Mouse (Mus musculus) MEL (cell line): ENCODE results near the gene Ankrd39. TPM values are rescaled to one million over a fixed set of nuclear protein-coding genes. Genes with fewer than 3 reads are reported as not detected.

ENCODE experiments used
- DNase-seq: peaks from one replicate; pipeline ENCODE4 v3.0.0; 2011; ENCODE audit warnings: low read depth, low spot score
- H3K27ac ChIP-seq: 2 replicates; pipeline ENCODE4 v1.5.1; 2012; ENCODE audit warnings: low read depth, mild to moderate bottlenecking, control low read depth, low read length, moderate library complexity; ENCODE audit not compliant: control insufficient read depth
- H3K27me3 ChIP-seq, 2 experiments: fragments of 150-350 bp in 1 of 2; sonication (generic) in 1 of 2; 2 replicates each; pipeline ENCODE4 v1.6.1; 2012; ENCODE audit warnings: low read length in 2 of 2, mild to moderate bottlenecking in 2 of 2, improper control_type of control experiment in 1 of 2, moderate library complexity in 1 of 2; ENCODE audit not compliant: insufficient read depth in 2 of 2, control insufficient read depth in 1 of 2
- H3K36me3 ChIP-seq, 2 experiments: 2 replicates each; pipeline ENCODE4 v1.6.1; 2012 to 2014; ENCODE audit warnings: low read length in 2 of 2, improper control_type of control experiment in 1 of 2, inconsistent platforms in 1 of 2, mild to moderate bottlenecking in 1 of 2; ENCODE audit not compliant: insufficient read depth in 2 of 2, control insufficient read depth in 1 of 2
- H3K4me1 ChIP-seq, 2 experiments: fragments of 150-350 bp in 1 of 2; sonication (generic) in 1 of 2; 2 replicates each; pipeline ENCODE4 v1.6.1; 2012; ENCODE audit warnings: low read length in 2 of 2, improper control_type of control experiment in 1 of 2, mild to moderate bottlenecking in 1 of 2; ENCODE audit not compliant: insufficient read depth in 2 of 2, control insufficient read depth in 1 of 2
- H3K4me3 ChIP-seq, 2 experiments: fragments of 150-350 bp in 1 of 2; sonication (generic) in 1 of 2; 2 replicates each; pipeline ENCODE4 v1.5.1; 2012; ENCODE audit warnings: low read depth in 2 of 2, low read length in 2 of 2, mild to moderate bottlenecking in 2 of 2, moderate library complexity in 2 of 2, control low read depth in 1 of 2, improper control_type of control experiment in 1 of 2; ENCODE audit not compliant: control insufficient read depth in 1 of 2, insufficient read depth in 1 of 2
- H3K79me2 ChIP-seq: 2 replicates; pipeline ENCODE4 v1.6.1; 2012; ENCODE audit warnings: mild to moderate bottlenecking, low read length, moderate library complexity; ENCODE audit not compliant: control insufficient read depth, poor library complexity, insufficient read depth
- H3K9ac ChIP-seq: 2 replicates; pipeline ENCODE4 v1.6.1; 2012; ENCODE audit warnings: low read depth, mild to moderate bottlenecking, control low read depth, low read length, moderate library complexity; ENCODE audit not compliant: control insufficient read depth, poor library complexity, severe bottlenecking
- H3K9me3 ChIP-seq: fragments of 150-350 bp; sonication (generic); replicated peaks from 2 replicates; pipeline ENCODE4 v1.6.1; 2012; ENCODE audit warnings: mild to moderate bottlenecking, low read length, improper control_type of control experiment, moderate library complexity; ENCODE audit not compliant: insufficient read depth
- BHLHE40 ChIP-seq: IDR thresholded peaks from 2 replicates; pipeline ENCODE4 v1.6.1; 2012; ENCODE audit warnings: low read depth, mild to moderate bottlenecking, inconsistent platforms, low read length, improper control_type of control experiment, borderline replicate concordance
- CHD1 ChIP-seq: IDR thresholded peaks from 2 replicates; pipeline ENCODE4 v1.6.1; 2012; ENCODE audit warnings: low read depth, mild to moderate bottlenecking, inconsistent platforms, low read length, improper control_type of control experiment
- CHD2 ChIP-seq: IDR thresholded peaks from 2 replicates; pipeline ENCODE4 v1.6.1; 2011; ENCODE audit warnings: low read length, improper control_type of control experiment
- CTCF ChIP-seq, 3 experiments: IDR thresholded peaks in 2 of 3; conservative IDR thresholded peaks in 1 of 3; 2 replicates each; pipeline ENCODE4 v1.5.1; 2011 to 2012; ENCODE audit warnings: low read length in 3 of 3, low read depth in 2 of 3, mild to moderate bottlenecking in 2 of 3, improper control_type of control experiment in 1 of 3, inconsistent platforms in 1 of 3, mixed read lengths in 1 of 3, moderate library complexity in 1 of 3; ENCODE audit not compliant: control insufficient read depth in 1 of 3, insufficient read depth in 1 of 3, poor library complexity in 1 of 3, severe bottlenecking in 1 of 3
- E2F4 ChIP-seq: IDR thresholded peaks from 2 replicates; pipeline ENCODE4 v1.6.1; 2011; ENCODE audit warnings: low read depth, low read length, improper control_type of control experiment, borderline replicate concordance
- ELF1 ChIP-seq: IDR thresholded peaks from 2 replicates; pipeline ENCODE4 v1.6.1; 2014; ENCODE audit warnings: low read depth, mild to moderate bottlenecking, inconsistent platforms, low read length, improper control_type of control experiment, moderate library complexity
- EP300 ChIP-seq, 2 experiments: IDR thresholded peaks; 2 replicates each; pipeline ENCODE4 v1.6.1; 2011; ENCODE audit warnings: improper control_type of control experiment in 2 of 2, low read length in 2 of 2, low read depth in 1 of 2, mild to moderate bottlenecking in 1 of 2
- GABPA ChIP-seq: IDR thresholded peaks from 2 replicates; pipeline ENCODE4 v1.6.1; 2012; ENCODE audit warnings: low read depth, mild to moderate bottlenecking, inconsistent platforms, low read length, improper control_type of control experiment, moderate library complexity
- HCFC1 ChIP-seq: IDR thresholded peaks from 2 replicates; pipeline ENCODE4 v1.6.1; 2012; ENCODE audit warnings: low read depth, mild to moderate bottlenecking, inconsistent platforms, low read length, improper control_type of control experiment, moderate library complexity
- JUND ChIP-seq: IDR thresholded peaks from 2 replicates; pipeline ENCODE4 v1.6.1; 2011; ENCODE audit warnings: low read depth, mild to moderate bottlenecking, improper control_type of control experiment, low read length
- MAFK ChIP-seq: IDR thresholded peaks from 2 replicates; pipeline ENCODE4 v1.6.1; 2011; ENCODE audit warnings: low read depth, mild to moderate bottlenecking, low read length, improper control_type of control experiment, borderline replicate concordance
- MAX ChIP-seq: IDR thresholded peaks from 2 replicates; pipeline ENCODE4 v1.6.1; 2011; ENCODE audit warnings: low read length, improper control_type of control experiment
- MAZ ChIP-seq: IDR thresholded peaks from 2 replicates; pipeline ENCODE4 v1.6.1; 2012; ENCODE audit warnings: low read depth, mild to moderate bottlenecking, inconsistent platforms, low read length, improper control_type of control experiment
- MXI1 ChIP-seq: IDR thresholded peaks from 2 replicates; pipeline ENCODE4 v1.6.1; 2011; ENCODE audit warnings: mild to moderate bottlenecking, low read depth, low read length, improper control_type of control experiment
- POLR2A ChIP-seq, 2 experiments: IDR thresholded peaks; 2 replicates each; pipeline ENCODE4 v1.6.1; 2011 to 2012; ENCODE audit warnings: low read length in 2 of 2, mild to moderate bottlenecking in 2 of 2, control low read depth in 1 of 2, improper control_type of control experiment in 1 of 2, low read depth in 1 of 2, moderate library complexity in 1 of 2; ENCODE audit not compliant: control insufficient read depth in 1 of 2, insufficient read depth in 1 of 2, poor library complexity in 1 of 2
- POLR2AphosphoS5 ChIP-seq: IDR thresholded peaks from 2 replicates; pipeline ENCODE4 v1.6.1; 2012; ENCODE audit warnings: low read depth, borderline replicate concordance, mild to moderate bottlenecking, inconsistent platforms, low read length, moderate library complexity, mixed read lengths
- SIN3A ChIP-seq: IDR thresholded peaks from 2 replicates; pipeline ENCODE4 v1.6.1; 2012; ENCODE audit warnings: low read length, improper control_type of control experiment, inconsistent platforms
- TBP ChIP-seq: IDR thresholded peaks from 2 replicates; pipeline ENCODE4 v1.8.0; 2011; ENCODE audit warnings: low read depth, low read length, improper control_type of control experiment
- UBTF ChIP-seq: IDR thresholded peaks from 2 replicates; pipeline ENCODE4 v1.6.1; 2012; ENCODE audit warnings: low read depth, mild to moderate bottlenecking, inconsistent platforms, low read length, improper control_type of control experiment, moderate library complexity, borderline replicate concordance; ENCODE audit not compliant: insufficient read depth
- ZC3H11A ChIP-seq: IDR thresholded peaks from 2 replicates; pipeline ENCODE4 v1.6.1; 2012; ENCODE audit warnings: low read depth, mild to moderate bottlenecking, inconsistent platforms, low read length, improper control_type of control experiment
- ZNF384 ChIP-seq: IDR thresholded peaks from 2 replicates; pipeline ENCODE4 v1.6.1; 2012; ENCODE audit warnings: low read depth, mild to moderate bottlenecking, inconsistent platforms, low read length, improper control_type of control experiment
- polyA plus RNA-seq, 2 experiments: library from polyadenylated mRNA; stranded (reverse) in 1 of 2; unstranded in 1 of 2; fragments of >175 nt in 1 of 2; fragments of >200 nt in 1 of 2; gene quantifications; 2 replicates each; pipeline versions ENCODE4 v1.2.1 to v1.2.4; 2012; ENCODE audit warnings: low replicate concordance in 2 of 2, low read depth in 1 of 2; ENCODE audit not compliant: insufficient read length in 2 of 2, insufficient read depth in 1 of 2, missing spikeins in 1 of 2
- total RNA-seq: library from RNA; depleted of rRNA; stranded (reverse); fragments of 300-350 nt; gene quantifications from 2 replicates; pipeline ENCODE4 v1.2.3, GENCODE M21; 2012

The Ankrd39 gene
- total and polyA plus RNA-seq, 3 experiments, result 9.7 to 14.4 TPM; not detected in 1

GRCm38 (mm10) chr1:36572709-36573108, 25.5 kb upstream of the Ankrd39 start:
- Histone ChIP-seq H3K9ac (no peak overlapping the region), H3K27ac (no peak overlapping the region), H3K79me2 (no peaks in the 10 kb centered on the region), H3K4me3 (no peak overlapping the region), H3K27me3 (no peaks in the 10 kb centered on the region; a peak in 2 of 4 replicates), H3K36me3 (no peaks in the 10 kb centered on the region)
- TF ChIP-seq EP300 (IDR thresholded peaks at IDR 0.05; ENCODE audit: low read depth in 1 of 2, low read length in 2 of 2), result no peak
- no peak for TF ChIP-seq MXI1
- no peak for TF ChIP-seq GABPA
- TF ChIP-seq MAX, result no peak
- TF ChIP-seq MAFK, result no peak
- TF ChIP-seq POLR2A (IDR thresholded peaks at IDR 0.05; ENCODE audit: control insufficient read depth in 1 of 2, insufficient read depth in 1 of 2, low read depth in 1 of 2, low read length in 2 of 2, poor library complexity in 1 of 2), result no peak
- TF ChIP-seq, all 39 proteins: peak for 0
- H3K4me1 ChIP-seq, result no peaks in the 10 kb centered on the region
- no peaks in the 10 kb centered on the region for H3K9me3 ChIP-seq
- no peak for DNase-seq

GRCm38 (mm10) chr1:36572140-36572700, 25.0 kb upstream of the Ankrd39 start:
- no peak for DNase-seq
- Histone ChIP-seq H3K9me3 (no peaks in the 10 kb centered on the region), H3K27me3 (no peaks in the 10 kb centered on the region; a peak in 2 of 4 replicates), H3K4me3 (no peak overlapping the region), H3K27ac (no peak overlapping the region), H3K9ac (no peak overlapping the region), H3K4me1 (no peaks in the 10 kb centered on the region), H3K36me3 (no peaks in the 10 kb centered on the region), H3K79me2 (no peaks in the 10 kb centered on the region)
- TF ChIP-seq POLR2A (IDR thresholded peaks at IDR 0.05; ENCODE audit: control insufficient read depth in 1 of 2, insufficient read depth in 1 of 2, low read depth in 1 of 2, low read length in 2 of 2, poor library complexity in 1 of 2) (no peak), E2F4 (no peak), MAZ (no peak), ZC3H11A (no peak), MAFK (no peak), JUND (no peak), TBP (no peak), UBTF (no peak), ELF1 (no peak), POLR2AphosphoS5 (no peak), SIN3A (no peak), ZNF384 (no peak), GABPA (no peak), BHLHE40 (no peak), CTCF (IDR thresholded peaks at IDR 0.05 in 2 of 3, conservative IDR thresholded peaks at IDR 0.05 in 1 of 3; ENCODE audit: control insufficient read depth in 1 of 3, insufficient read depth in 1 of 3, low read depth in 2 of 3, low read length in 3 of 3, poor library complexity in 1 of 3, severe bottlenecking in 1 of 3) (no peak), CHD2 (no peak), CHD1 (no peak), HCFC1 (no peak)
